Mouse (Mus musculus) cerebellum, postnatal 4 days (tissue): ENCODE measurements around the gene Zmiz1.

Experiments used
- DNase-seq, 2 experiments: peaks; one replicate each; pipeline ENCODE4 v3.0.0; 2022; ENCODE audit warnings: low spot score in 2 of 2, mixed read lengths in 1 of 2

The Zmiz1 gene

GRCm38 (mm10) chr14:25636297-25636696 is 177.3 kb downstream of the Zmiz1 start:
- peak in 1 of 2 experiments; percentile 21 for DNase-seq

GRCm38 (mm10) chr14:25639120-25639758 is 180.3 kb downstream of the Zmiz1 start:
- no peak for DNase-seq

GRCm38 (mm10) chr14:25639979-25640378 is 181.0 kb downstream of the Zmiz1 start:
- no peak for DNase-seq

GRCm38 (mm10) chr14:25640421-25641056 is 181.6 kb downstream of the Zmiz1 start:
- no peak for DNase-seq

- no peak for DNase-seq
Observed at GRCm38 (mm10) chr14:25641067-25641466, 182.1 kb downstream of the Zmiz1 start.

GRCm38 (mm10) chr14:25645717-25646116 is 186.7 kb downstream of the Zmiz1 start:
- DNase-seq: no peak

- peak in 1 of 2 experiments; percentile 66 for DNase-seq
Observed at GRCm38 (mm10) chr14:25646161-25646621, 187.2 kb downstream of the Zmiz1 start.

GRCm38 (mm10) chr14:25651131-25651530 is 192.1 kb downstream of the Zmiz1 start:
- DNase-seq: no peak

GRCm38 (mm10) chr14:25651905-25652304 is 192.9 kb downstream of the Zmiz1 start:
- no peak for DNase-seq

- DNase-seq: no peak
Observed at GRCm38 (mm10) chr14:25654401-25655197, 195.6 kb downstream of the Zmiz1 start.

- peak in 1 of 2 experiments; percentile 30 for DNase-seq
Observed at GRCm38 (mm10) chr14:25660661-25661060, 201.7 kb downstream of the Zmiz1 start.

- no peak for DNase-seq
Observed at GRCm38 (mm10) chr14:25661185-25661920, 202.4 kb downstream of the Zmiz1 start.

- DNase-seq: no peak
Observed at GRCm38 (mm10) chr14:25663649-25664309, 204.8 kb downstream of the Zmiz1 start.

- no peak for DNase-seq
Observed at GRCm38 (mm10) chr14:25664310-25664695, 205.3 kb downstream of the Zmiz1 start.

- DNase-seq: no peak
Observed at GRCm38 (mm10) chr14:25665314-25665970, 206.5 kb downstream of the Zmiz1 start.

GRCm38 (mm10) chr14:25666668-25667376 is 207.8 kb downstream of the Zmiz1 start:
- DNase-seq: no peak

- DNase-seq: no peak
Observed at GRCm38 (mm10) chr14:25667587-25667986, 208.6 kb downstream of the Zmiz1 start.

GRCm38 (mm10) chr14:25679625-25680024 is 220.6 kb downstream of the Zmiz1 start:
- no peak for DNase-seq

- DNase-seq: no peak
Observed at GRCm38 (mm10) chr14:25682020-25682419, 223.0 kb downstream of the Zmiz1 start.
